Mouse (Mus musculus): Measurements from ENCODE around the gene Gnas. TPM values are rescaled to one million over a fixed set of nuclear protein-coding genes. Genes with fewer than 3 reads are reported as not detected.
A peak's percentile ranks its signal among the peaks of the same experiment; 100 is the strongest.
"Not testable (repeated sequence)": the region's sequence is repeated elsewhere in the genome, so short reads cannot be mapped to it uniquely, and the experiment has no call there.

Gene Gnas
- total and polyA plus RNA-seq, 2 experiments: 201 to 417 TPM

GRCm38 (mm10) chr2:174344003-174344655 lies 60.0 kb downstream of the Gnas start:
- Histone ChIP-seq H3K27ac (replicated peaks; ENCODE audit: insufficient read depth, low read depth, low read length) (peak overlapping the region; percentile 9), H3K4me1 (ENCODE audit: control insufficient read depth, insufficient read depth, low read length) (peaks cover 6% of the 10 kb centered on the region), H3K79me2 (ENCODE audit: control insufficient read depth, insufficient read depth, low read length) (peaks cover 20% of the 10 kb centered on the region; the same call in 1 of the 2 replicates), H3K4me3 (ENCODE audit: insufficient read depth, low read depth, low read length) (no peak overlapping the region), H3K27me3 (ENCODE audit: control insufficient read depth, insufficient read depth, low read length) (no peaks in the 10 kb centered on the region), H3K9ac (ENCODE audit: low read depth, low read length) (no peak overlapping the region), H3K36me3 (ENCODE audit: control insufficient read depth, insufficient read depth, low read length) (peaks cover 23% of the 10 kb centered on the region)
- whole genome bisulfite sequencing: 3% methylated on average over 3 of the region's 3 CpGs
- TF ChIP-seq CTCF (IDR thresholded peaks at IDR 0.05; ENCODE audit: low read depth, low read length): no peak
- TF ChIP-seq POLR2A (IDR thresholded peaks at IDR 0.05; ENCODE audit: extremely low read depth, insufficient read depth, low read length): no peak
- peak; percentile 76 for DNase-seq (ENCODE audit: extremely low read depth, low read depth, low spot score)

GRCm38 (mm10) chr2:174344996-174345395 lies 60.9 kb downstream of the Gnas start:
- Histone ChIP-seq H3K4me1 (ENCODE audit: control insufficient read depth, insufficient read depth, low read length) (peaks cover 6% of the 10 kb centered on the region), H3K36me3 (ENCODE audit: control insufficient read depth, insufficient read depth, low read length) (peaks cover 23% of the 10 kb centered on the region), H3K27ac (replicated peaks; ENCODE audit: insufficient read depth, low read depth, low read length) (no peak overlapping the region), H3K9ac (ENCODE audit: low read depth, low read length) (no peak overlapping the region), H3K27me3 (ENCODE audit: control insufficient read depth, insufficient read depth, low read length) (no peaks in the 10 kb centered on the region), H3K79me2 (ENCODE audit: control insufficient read depth, insufficient read depth, low read length) (peaks cover 13% of the 10 kb centered on the region; the same call in 1 of the 2 replicates), H3K4me3 (ENCODE audit: insufficient read depth, low read depth, low read length) (no peak overlapping the region)
- TF ChIP-seq CTCF (IDR thresholded peaks at IDR 0.05; ENCODE audit: low read depth, low read length) (no peak), POLR2A (IDR thresholded peaks at IDR 0.05; ENCODE audit: extremely low read depth, insufficient read depth, low read length) (no peak)
- DNase-seq (ENCODE audit: extremely low read depth, low read depth, low spot score): no peak
- 94% methylated on average over 16 of the region's 16 CpGs for WGBS

- no peak for TF ChIP-seq POLR2A (IDR thresholded peaks at IDR 0.05; ENCODE audit: extremely low read depth, insufficient read depth, low read length)
- TF ChIP-seq CTCF (IDR thresholded peaks at IDR 0.05; ENCODE audit: low read depth, low read length): no peak
- WGBS: 93% methylated on average over 5 of the region's 5 CpGs
- no peaks in the 10 kb centered on the region for H3K27me3 ChIP-seq (ENCODE audit: control insufficient read depth, insufficient read depth, low read length)
- DNase-seq (ENCODE audit: extremely low read depth, low read depth, low spot score): no peak
- H3K9ac ChIP-seq (ENCODE audit: low read depth, low read length): no peak within 1 kb of the TSS
- no peaks in the 10 kb centered on the region; the same call in 1 of the 2 replicates for H3K79me2 ChIP-seq (ENCODE audit: control insufficient read depth, insufficient read depth, low read length)
- H3K4me1 ChIP-seq (ENCODE audit: control insufficient read depth, insufficient read depth, low read length): peaks cover 3% of the 10 kb centered on the region
- no peak within 1 kb of the TSS for H3K4me3 ChIP-seq (ENCODE audit: insufficient read depth, low read depth, low read length)
- H3K27ac ChIP-seq (replicated peaks; ENCODE audit: insufficient read depth, low read depth, low read length): no peak within 1 kb of the TSS
- H3K36me3 ChIP-seq (ENCODE audit: control insufficient read depth, insufficient read depth, low read length): peaks cover 23% of the 10 kb centered on the region
Measured at GRCm38 (mm10) chr2:174346612-174346998, 62.5 kb downstream of the Gnas start, which contains the start of gene Gm20721. Gene Gm20721 (minus strand): TSS chr2:174346712.

DNA sequence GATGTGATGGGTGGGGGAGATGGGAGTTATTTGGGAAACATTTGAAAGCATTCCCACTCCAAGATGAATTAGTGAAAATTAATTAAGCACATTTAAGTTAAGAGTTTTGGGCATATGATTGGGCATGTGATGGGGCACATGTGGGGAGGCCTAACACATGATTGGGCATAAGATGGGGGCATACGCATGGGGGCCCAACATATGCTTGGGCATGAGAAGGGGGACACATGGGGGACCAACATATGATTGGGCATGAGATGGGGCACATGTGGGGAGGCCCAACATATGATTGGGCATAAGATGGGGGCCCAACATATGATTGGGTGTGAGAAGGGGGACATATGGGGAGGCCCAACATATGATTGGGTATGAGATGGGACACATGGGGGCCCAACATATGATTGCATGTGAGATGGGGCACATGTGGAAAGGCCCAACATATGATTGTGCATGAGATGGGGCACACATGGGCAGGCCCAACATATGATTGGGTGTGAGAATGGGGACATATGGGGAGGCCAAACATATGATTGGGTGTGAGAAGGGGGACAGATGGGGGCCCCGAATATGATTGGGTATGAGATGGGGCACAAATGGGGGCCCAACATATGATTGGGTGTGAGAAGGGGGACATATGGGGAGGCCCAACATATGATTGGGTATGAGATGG lies 63.0 kb downstream of the Gnas start:
- 99% methylated on average over 2 of the region's 2 CpGs for WGBS
- H3K27ac ChIP-seq (replicated peaks; ENCODE audit: insufficient read depth, low read depth, low read length); H3K4me1 ChIP-seq (ENCODE audit: control insufficient read depth, insufficient read depth, low read length); H3K79me2 ChIP-seq (ENCODE audit: control insufficient read depth, insufficient read depth, low read length); H3K9ac ChIP-seq (ENCODE audit: low read depth, low read length); DNase-seq (ENCODE audit: extremely low read depth, low read depth, low spot score); H3K27me3 ChIP-seq (ENCODE audit: control insufficient read depth, insufficient read depth, low read length); H3K4me3 ChIP-seq (ENCODE audit: insufficient read depth, low read depth, low read length): not testable (repeated sequence)
- peaks cover 22% of the 10 kb centered on the region for H3K36me3 ChIP-seq (ENCODE audit: control insufficient read depth, insufficient read depth, low read length)

- 89% methylated on average over 4 of the region's 4 CpGs for WGBS
- TF ChIP-seq POLR2A (IDR thresholded peaks at IDR 0.05; ENCODE audit: extremely low read depth, insufficient read depth, low read length): no peak
- TF ChIP-seq CTCF (IDR thresholded peaks at IDR 0.05; ENCODE audit: low read depth, low read length): no peak
- H3K27ac ChIP-seq (replicated peaks; ENCODE audit: insufficient read depth, low read depth, low read length): no peak overlapping the region
- no peak for DNase-seq (ENCODE audit: extremely low read depth, low read depth, low spot score)
- no peaks in the 10 kb centered on the region for H3K36me3 ChIP-seq (ENCODE audit: control insufficient read depth, insufficient read depth, low read length)
- no peaks in the 10 kb centered on the region for H3K4me1 ChIP-seq (ENCODE audit: control insufficient read depth, insufficient read depth, low read length)
- no peak overlapping the region for H3K9ac ChIP-seq (ENCODE audit: low read depth, low read length)
- no peak overlapping the region for H3K4me3 ChIP-seq (ENCODE audit: insufficient read depth, low read depth, low read length)
- no peaks in the 10 kb centered on the region for H3K79me2 ChIP-seq (ENCODE audit: control insufficient read depth, insufficient read depth, low read length)
- H3K27me3 ChIP-seq (ENCODE audit: control insufficient read depth, insufficient read depth, low read length): no peaks in the 10 kb centered on the region
Measured at GRCm38 (mm10) chr2:174358516-174358915, 74.4 kb downstream of the Gnas start.

DNA sequence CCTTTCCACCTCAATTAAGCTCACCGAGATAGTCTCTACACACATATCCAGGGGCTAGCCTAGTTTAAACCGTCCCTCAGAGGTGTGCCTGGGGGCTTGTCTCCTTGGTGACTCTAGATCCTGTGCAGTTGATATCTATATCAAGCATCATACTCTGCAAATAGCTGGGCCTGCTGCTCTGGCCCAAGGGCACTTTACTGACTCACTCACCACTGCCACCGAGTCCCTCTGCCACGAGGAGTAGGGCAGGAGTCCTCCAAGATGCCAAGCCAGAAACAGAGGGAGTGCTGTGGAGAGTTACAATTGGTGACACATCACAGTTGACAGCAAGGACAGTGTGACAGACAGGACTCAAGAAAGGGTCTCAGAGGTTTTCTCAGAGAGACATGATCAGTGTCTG lies 75.5 kb downstream of the Gnas start:
- Histone ChIP-seq H3K4me1 (ENCODE audit: control insufficient read depth, insufficient read depth, low read length) (no peaks in the 10 kb centered on the region), H3K4me3 (ENCODE audit: insufficient read depth, low read depth, low read length) (no peak overlapping the region), H3K9ac (ENCODE audit: low read depth, low read length) (no peak overlapping the region), H3K27ac (replicated peaks; ENCODE audit: insufficient read depth, low read depth, low read length) (no peak overlapping the region), H3K79me2 (ENCODE audit: control insufficient read depth, insufficient read depth, low read length) (no peaks in the 10 kb centered on the region), H3K36me3 (ENCODE audit: control insufficient read depth, insufficient read depth, low read length) (no peaks in the 10 kb centered on the region), H3K27me3 (ENCODE audit: control insufficient read depth, insufficient read depth, low read length) (no peaks in the 10 kb centered on the region)
- DNase-seq (ENCODE audit: extremely low read depth, low read depth, low spot score): no peak
- no peak for TF ChIP-seq CTCF (IDR thresholded peaks at IDR 0.05; ENCODE audit: low read depth, low read length)
- no peak for TF ChIP-seq POLR2A (IDR thresholded peaks at IDR 0.05; ENCODE audit: extremely low read depth, insufficient read depth, low read length)
- 82% methylated on average over 4 of the region's 4 CpGs for WGBS
